Mouse (Mus musculus) kidney, adult 8-10 months (tissue): ENCODE results near the gene 9130204L05Rik.

Experiments
- DNase-seq, 2 experiments: peaks; one replicate each; pipeline ENCODE4 v3.0.0; 2022

The 9130204L05Rik gene

DNA sequence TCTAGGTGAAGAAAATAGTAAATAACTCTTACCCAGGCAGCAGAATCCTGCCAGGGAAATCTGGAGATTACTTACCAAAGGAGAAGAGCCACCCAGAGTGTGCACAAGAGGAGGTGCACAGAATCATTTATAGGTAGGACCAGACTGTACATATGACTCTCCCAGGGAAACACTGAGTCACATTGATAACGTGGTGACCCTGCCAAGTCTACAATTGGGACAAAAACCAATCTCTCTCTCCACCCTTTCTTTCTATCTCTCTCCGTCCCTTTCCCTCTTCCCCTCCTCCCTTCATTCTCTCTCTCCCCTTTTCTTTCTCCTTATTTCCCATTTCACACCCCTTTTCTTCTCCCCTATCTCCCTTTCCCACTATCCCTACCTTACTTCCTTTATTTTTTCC, at the start of gene 9130204L05Rik:
9130204L05Rik (minus strand) TSS at position 101 of the 400 bp plus-strand sequence.
- DNase-seq, result no peak

DNA sequence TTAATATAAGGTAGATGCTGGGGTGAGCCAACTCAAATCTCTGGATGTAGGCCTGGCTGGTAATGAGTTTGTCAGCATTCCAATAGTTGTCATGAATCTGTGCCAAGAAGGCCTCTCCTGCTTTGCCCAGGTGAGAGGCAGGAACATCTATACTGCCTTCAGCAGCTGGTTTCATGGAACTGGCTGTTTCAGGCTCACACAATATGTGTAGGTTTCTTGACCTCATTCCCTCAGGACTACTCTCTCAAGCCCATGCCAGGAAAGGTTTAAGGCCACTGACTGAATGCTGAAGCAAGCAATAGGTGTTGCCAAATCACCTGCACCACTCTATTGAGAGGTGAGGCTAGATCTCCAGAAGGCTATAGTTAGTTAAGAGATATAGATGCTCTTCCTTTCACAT, 18.1 kb upstream of the 9130204L05Rik start:
- peak in 1 of 2 experiments; percentile 0 for DNase-seq

DNA sequence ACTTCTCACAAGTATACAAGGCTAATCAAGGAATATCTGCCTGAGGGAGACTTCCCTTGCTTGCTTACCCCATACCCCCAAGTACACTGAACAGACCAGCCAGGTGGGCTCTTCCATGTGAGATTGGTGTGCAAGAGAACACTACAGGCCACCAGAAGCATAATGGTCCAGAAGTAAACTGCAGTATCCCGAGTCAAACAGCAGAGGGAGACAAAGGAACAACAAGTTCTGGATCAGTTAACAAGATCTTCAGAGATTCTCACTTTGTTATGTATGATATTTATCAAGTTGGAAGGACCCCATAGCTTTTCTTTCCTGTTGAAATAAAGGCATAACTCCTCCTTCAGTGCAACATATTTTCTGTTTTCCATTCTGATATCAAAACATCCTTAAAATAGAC, 31.4 kb downstream of the 9130204L05Rik start:
- peak in 1 of 2 experiments; percentile 49 for DNase-seq

DNA sequence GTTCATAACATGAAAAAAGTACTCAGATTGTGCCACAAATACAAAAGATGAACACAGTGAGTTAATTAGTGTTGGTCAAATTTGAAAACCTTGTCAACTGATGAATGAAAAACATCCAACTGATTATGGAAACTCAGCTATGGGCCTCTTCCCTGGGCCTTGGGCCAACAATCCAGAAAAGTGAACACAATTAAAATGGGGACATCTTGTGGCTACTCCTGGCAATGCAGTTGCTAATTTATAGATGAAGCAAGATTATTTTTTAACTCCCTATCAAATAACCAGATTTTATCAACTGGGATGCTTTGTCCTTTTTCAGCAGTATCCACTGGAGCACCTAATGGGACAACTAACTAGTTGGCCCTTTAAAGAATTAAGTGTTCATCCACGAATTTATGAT, 37.9 kb downstream of the 9130204L05Rik start:
- peak in 1 of 2 experiments; percentile 49 for DNase-seq
